Mouse (Mus musculus) adrenal gland, adult 8-10 months (tissue): ENCODE data around the gene Socs4. TPM values are rescaled to one million over a fixed set of nuclear protein-coding genes. Genes with fewer than 3 reads are reported as not detected.
"Not testable (repeated sequence)": the region's sequence is repeated elsewhere in the genome, so short reads cannot be mapped to it uniquely, and the experiment has no call there.

ENCODE experiments used
- DNase-seq: peaks from one replicate; pipeline ENCODE4 v3.0.0; 2022
- total RNA-seq, 4 experiments: library from RNA; stranded (reverse); gene quantifications; 2 replicates each; pipeline ENCODE4 v1.2.4; 2022

The Socs4 gene
- total RNA-seq, 4 experiments from 2014 or later = 19.8 to 21.7 (median 20.8) TPM

- DNase-seq = no peak
Observed at GRCm38 (mm10) chr14:47287021-47287420, 10.3 kb downstream of the Socs4 start.

DNA sequence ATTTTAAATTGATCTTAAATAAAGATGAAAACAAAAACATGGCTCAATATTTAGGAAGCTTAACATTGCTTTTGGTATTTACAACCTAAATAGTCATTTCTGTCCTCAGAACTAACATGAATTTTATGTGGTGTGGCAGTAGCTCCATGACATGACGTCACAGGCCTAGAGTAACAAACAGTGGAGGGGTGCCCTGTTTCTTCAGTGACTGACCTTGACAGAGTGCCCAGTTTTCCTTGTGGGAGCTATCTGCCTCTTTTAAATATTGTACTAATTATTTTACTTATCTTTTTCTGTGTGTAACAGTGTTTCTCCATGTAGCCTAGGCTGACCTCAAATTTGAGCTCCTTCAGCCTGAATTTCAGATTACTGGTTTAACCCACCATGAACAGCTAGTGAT, 15.0 kb downstream of the Socs4 start:
- no peak for DNase-seq

- no peak for DNase-seq
Observed at GRCm38 (mm10) chr14:47294136-47294535, 17.4 kb downstream of the Socs4 start.

- DNase-seq = no peak
Observed at GRCm38 (mm10) chr14:47296232-47296631, 19.5 kb downstream of the Socs4 start.

GRCm38 (mm10) chr14:47297785-47298407, 21.2 kb downstream of the Socs4 start, which contains the start of gene Mapk1ip1l:
Mapk1ip1l (plus strand) TSS chr14:47298266.
- DNase-seq = peak; percentile 80

GRCm38 (mm10) chr14:47298408-47298792, 21.7 kb downstream of the Socs4 start:
- no peak for DNase-seq

- no peak for DNase-seq
Observed at GRCm38 (mm10) chr14:47298819-47299261, 22.1 kb downstream of the Socs4 start.

GRCm38 (mm10) chr14:47302885-47303680, 26.4 kb downstream of the Socs4 start:
- DNase-seq = no peak

- DNase-seq = no peak
Observed at GRCm38 (mm10) chr14:47304814-47305405, 28.2 kb downstream of the Socs4 start.

- DNase-seq = no peak
Observed at GRCm38 (mm10) chr14:47305933-47306332, 29.2 kb downstream of the Socs4 start.

GRCm38 (mm10) chr14:47307669-47308068, 30.9 kb downstream of the Socs4 start:
- DNase-seq = no peak

DNA sequence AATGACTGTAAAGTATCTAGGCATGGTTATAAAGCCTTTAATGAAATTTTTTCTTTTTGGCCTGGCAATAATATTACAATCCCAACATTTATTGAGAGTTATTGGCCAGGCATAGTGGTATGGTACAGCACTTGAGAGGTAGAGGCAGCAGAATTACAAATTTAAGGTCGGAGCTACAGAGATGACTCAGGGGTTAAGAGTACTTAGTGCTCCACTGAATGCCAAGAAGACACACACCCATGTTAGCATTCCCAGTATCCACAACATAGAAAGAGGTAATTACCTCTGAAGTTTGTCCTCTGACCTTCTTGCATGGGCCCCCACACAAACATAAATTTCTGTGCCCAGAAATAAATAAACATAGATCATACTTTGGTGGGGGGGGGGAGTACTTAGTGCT, 32.3 kb downstream of the Socs4 start:
- no peak for DNase-seq

- no peak for DNase-seq
Observed at GRCm38 (mm10) chr14:47310342-47311181, 33.8 kb downstream of the Socs4 start.

DNA sequence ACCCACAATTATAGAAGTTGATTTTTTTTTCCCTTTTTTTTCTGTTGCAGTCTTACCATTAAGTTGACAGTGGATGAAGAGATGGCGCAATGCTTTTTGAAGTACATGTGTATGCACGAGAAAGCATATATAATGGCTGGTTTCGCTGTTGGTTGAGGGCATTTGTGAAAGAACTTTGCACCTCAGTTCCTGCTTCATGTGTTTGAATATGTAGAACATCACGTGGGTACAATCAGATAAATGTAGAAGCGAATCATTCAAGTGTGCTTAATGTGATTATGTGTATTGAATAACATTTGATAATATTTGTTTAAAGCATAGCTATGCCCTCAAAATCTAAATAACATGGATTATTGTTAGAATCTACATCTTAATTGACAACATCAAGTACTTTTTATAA, 42.6 kb downstream of the Socs4 start:
- no peak for DNase-seq

- not testable (repeated sequence) for DNase-seq
Observed at GRCm38 (mm10) chr14:47321581-47321980, 44.9 kb downstream of the Socs4 start.

DNA sequence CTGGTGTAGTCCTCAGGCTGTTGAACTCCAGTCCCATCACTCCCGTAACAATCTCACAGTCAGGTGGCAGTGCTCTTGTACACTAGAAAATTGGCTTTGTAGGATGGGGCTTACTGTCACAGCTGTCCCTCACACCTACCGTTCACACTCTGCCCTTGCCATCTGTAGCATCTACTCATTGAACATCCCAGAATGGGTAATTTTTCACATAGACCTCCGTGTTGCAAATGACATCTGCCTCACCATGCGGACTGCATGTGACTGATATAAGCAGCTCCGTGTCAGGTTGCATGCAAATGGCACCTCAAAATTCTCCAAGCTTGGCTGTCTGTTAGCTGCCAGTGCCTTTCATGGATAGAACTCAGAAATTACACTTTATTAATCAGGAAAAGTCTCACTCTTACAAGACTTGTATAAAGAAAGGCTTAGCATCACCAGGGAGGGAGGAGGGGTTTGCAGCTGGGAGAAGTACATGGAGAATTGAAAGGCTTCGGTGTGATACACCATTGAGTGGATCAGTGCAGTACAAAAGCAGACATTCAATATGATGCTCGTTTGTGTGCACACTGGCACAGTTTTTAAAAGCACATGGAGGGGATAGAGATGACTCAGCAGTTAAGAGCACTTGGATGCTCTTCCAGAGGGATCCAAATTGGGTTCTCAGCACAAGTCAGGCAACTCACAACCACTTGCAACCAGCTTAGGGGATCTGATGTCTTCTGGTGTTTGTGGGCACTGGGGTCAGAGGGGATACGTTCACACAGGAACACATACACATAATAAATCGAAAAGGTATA, 49.4 kb downstream of the Socs4 start:
- DNase-seq = no peak

DNA sequence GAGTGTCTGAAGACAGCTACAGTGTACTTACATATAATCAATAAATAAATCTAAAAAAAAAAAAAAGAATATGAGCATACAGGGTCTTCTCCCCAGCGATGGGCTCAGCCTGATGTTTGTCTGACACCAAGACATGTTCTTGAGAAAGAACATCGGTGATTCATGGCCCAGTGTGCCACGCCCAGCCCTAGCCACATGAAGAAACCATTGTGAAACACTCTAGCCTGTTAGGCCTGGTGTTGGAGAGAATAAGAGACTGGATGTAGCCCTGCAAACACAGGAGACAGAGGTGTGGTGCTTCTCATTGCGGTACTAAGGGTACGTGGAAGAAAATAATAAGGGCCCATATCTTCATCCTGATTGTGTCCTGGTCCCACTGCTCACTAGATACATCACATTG, 50.6 kb downstream of the Socs4 start:
- no peak for DNase-seq

- no peak for DNase-seq
Observed at GRCm38 (mm10) chr14:47331920-47332319, 55.2 kb downstream of the Socs4 start.

DNA sequence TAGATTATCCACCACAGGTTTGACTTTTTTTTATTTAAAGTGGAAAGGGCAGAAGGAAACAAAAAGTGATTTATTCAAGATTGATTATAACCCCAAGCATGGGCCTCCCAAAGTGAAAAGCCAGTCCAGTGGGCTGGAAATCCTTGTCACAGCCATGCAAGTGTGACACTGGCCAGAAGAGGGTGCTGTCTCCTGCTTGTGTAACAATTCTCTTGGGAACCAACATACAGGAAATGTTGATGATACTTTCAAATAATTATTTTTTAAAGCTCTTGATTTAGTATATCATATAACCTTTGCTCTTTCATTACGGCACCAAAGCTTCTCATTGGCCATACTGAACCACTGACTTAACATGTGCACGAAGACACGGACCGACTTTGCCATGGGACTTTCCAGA, 58.1 kb downstream of the Socs4 start:
- DNase-seq = peak; percentile 26

- no peak for DNase-seq
Observed at GRCm38 (mm10) chr14:47335300-47335699, 58.6 kb downstream of the Socs4 start.

DNA sequence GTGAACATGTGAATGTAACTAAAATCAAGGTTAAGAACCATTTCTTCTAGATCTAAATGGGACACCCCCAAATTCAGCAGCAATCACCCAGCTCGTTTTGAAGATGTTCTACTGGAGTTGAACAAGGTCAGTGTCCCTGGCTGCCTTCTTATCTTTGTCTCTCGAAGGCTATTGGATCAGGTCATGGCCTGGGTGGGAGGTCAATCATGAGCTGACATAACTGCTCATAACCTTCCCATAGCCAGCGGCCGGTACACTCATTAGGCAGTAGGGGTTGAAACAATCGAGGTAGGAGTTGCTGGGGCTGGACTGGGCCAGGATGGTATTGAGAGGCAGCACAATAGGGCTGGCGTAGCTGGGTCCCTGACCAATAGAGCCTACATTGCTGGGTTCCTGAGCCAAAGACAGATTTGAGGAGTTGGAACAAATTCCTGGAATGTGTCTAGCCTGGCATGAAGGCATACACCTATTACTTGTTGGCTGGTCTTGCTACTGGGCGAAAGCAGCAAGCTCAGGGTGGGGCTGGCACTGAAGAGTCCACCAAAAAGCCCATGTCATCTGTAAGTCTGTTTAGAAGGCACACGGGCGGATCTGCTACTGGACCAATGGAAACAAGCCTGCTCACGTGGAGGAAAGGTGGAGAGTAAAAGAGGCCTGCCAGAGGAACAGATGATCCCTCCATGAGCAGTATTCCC, 63.6 kb downstream of the Socs4 start:
- peak; percentile 37 for DNase-seq
